In genomic region chr11:90106063-90106798, GRCm38 (mm10) we compare ENCODE assay signal across 12 mouse cellular contexts.
DNase-seq lines count a peak whose midpoint lies in the region; ATAC-seq and TF ChIP-seq lines count a peak whose summit lies in the region.
"Had no signal": no experiment of that assay in that cellular context is flagged by ENCODE, and none has a peak within 500 bp of the region (broad histone marks: within the 10 kb centered on the region; RNA-seq: fewer than 3 reads in every experiment).

No protein-coding gene starts in this region.

- no peak overlapping the region for H3K4me3 ChIP-seq in gastrocnemius, adult 2 months
- no peak overlapping the region for H3K4me3 ChIP-seq in kidney, postnatal 0 days (replicated peaks; ENCODE audit: low read depth, low read length)
- no peak overlapping the region for H3K4me3 ChIP-seq in heart, embryonic 11.5 days (ENCODE audit: low read depth, low read length)
- H3K4me3 ChIP-seq: forebrain, embryonic 10.5 days; midbrain, embryonic 15.5 days had no signal

- H3K27me3 ChIP-seq in kidney, postnatal 0 days (ENCODE audit: insufficient read depth, low read length): no peaks in the 10 kb centered on the region
- no peaks in the 10 kb centered on the region for H3K27me3 ChIP-seq in heart, embryonic 11.5 days (ENCODE audit: control insufficient read depth, insufficient read depth, low read length)
- H3K27me3 ChIP-seq: midbrain, embryonic 15.5 days had no signal

- H3K36me3 ChIP-seq in kidney, postnatal 0 days (ENCODE audit: insufficient read depth, low read length): no peaks in the 10 kb centered on the region
- no peaks in the 10 kb centered on the region for H3K36me3 ChIP-seq in heart, embryonic 11.5 days (ENCODE audit: control insufficient read depth, insufficient read depth, low read length)
- H3K36me3 ChIP-seq: forebrain, embryonic 10.5 days; midbrain, embryonic 15.5 days had no signal

- intact Hi-C loops in gastrocnemius, adult 2 months (cut with DNase I): no loop called here

- H3K9ac ChIP-seq in kidney, postnatal 0 days (ENCODE audit: low read depth, low read length): no peak overlapping the region
- H3K9ac ChIP-seq in heart, embryonic 11.5 days (ENCODE audit: low read depth, low read length): no peak overlapping the region
- H3K9ac ChIP-seq: midbrain, embryonic 15.5 days had no signal

- no peak for TF ChIP-seq CTCF in gastrocnemius, adult 2 months (IDR thresholded peaks at IDR 0.05)
- TF ChIP-seq CTCF in kidney, postnatal 0 days (IDR thresholded peaks at IDR 0.05; ENCODE audit: low read depth): no peak

- no peak overlapping the region for H3K4me2 ChIP-seq in kidney, postnatal 0 days (ENCODE audit: low read length)
- H3K4me2 ChIP-seq in heart, embryonic 11.5 days: no peak overlapping the region
- H3K4me2 ChIP-seq: midbrain, embryonic 15.5 days had no signal

- H3K4me1 ChIP-seq in kidney, postnatal 0 days (replicated peaks; ENCODE audit: insufficient read depth, low read length): no peaks in the 10 kb centered on the region
- peaks cover 7% of the 10 kb centered on the region for H3K4me1 ChIP-seq in heart, embryonic 11.5 days (ENCODE audit: control insufficient read depth, insufficient read depth, low read length)
- H3K4me1 ChIP-seq: midbrain, embryonic 15.5 days had no signal

- no peak for ATAC-seq in kidney, postnatal 0 days (replicated peaks; ENCODE audit: low FRiP score, low read depth)
- ATAC-seq in heart, embryonic 11.5 days (replicated peaks; ENCODE audit: insufficient number of reproducible peaks, low FRiP score, low TSS enrichment): no peak
- ATAC-seq: midbrain, embryonic 15.5 days had no signal

- DNase-seq in gastrocnemius, adult 2 months: no peak
- no peak for DNase-seq in gastrocnemius, adult 18-20 months (ENCODE audit: low spot score)
- DNase-seq in kidney, postnatal 0 days (ENCODE audit: low spot score): peak; percentile 73
- DNase-seq in kidney, postnatal 25 days: no peak
- peak; percentile 75 for DNase-seq in lung, postnatal 25 days (ENCODE audit: low spot score)
- no peak for DNase-seq in right cerebral cortex, postnatal 4 days
- no peak for DNase-seq in left cerebral cortex, adult 8-10 months (ENCODE audit: low spot score in 2 of 2)
- DNase-seq: adrenal gland, postnatal 10 days; cerebellum, adult 9-10 months had no signal

- peak overlapping the region; percentile 54 for H3K27ac ChIP-seq in gastrocnemius, adult 2 months
- no peak overlapping the region for H3K27ac ChIP-seq in kidney, postnatal 0 days
- H3K27ac ChIP-seq in heart, embryonic 11.5 days (ENCODE audit: low read depth, low read length): 0 out of 2 replicates have a peak overlapping the region, but pooled peaks have one; percentile 16
- H3K27ac ChIP-seq: forebrain, embryonic 10.5 days; midbrain, embryonic 15.5 days had no signal

- H3K9me3 ChIP-seq in kidney, postnatal 0 days (replicated peaks; ENCODE audit: low read length): no peaks in the 10 kb centered on the region
- no peaks in the 10 kb centered on the region for H3K9me3 ChIP-seq in heart, embryonic 11.5 days (replicated peaks; ENCODE audit: control insufficient read depth, low read length)
- H3K9me3 ChIP-seq: forebrain, embryonic 10.5 days; midbrain, embryonic 15.5 days had no signal

- 10% methylated on average over 12 of the region's 12 CpGs for WGBS in kidney, postnatal 0 days
- 41% methylated on average over 12 of the region's 12 CpGs for WGBS in heart, embryonic 11.5 days (ENCODE audit: insufficient replicate concordance)

Comparison
In these comparisons a context has a peak if more than half of its experiments do, and no peak if none do; other contexts are left out.
1. DNase-seq: peak in kidney, postnatal 0 days (single experiment) and lung, postnatal 25 days (single experiment); none in gastrocnemius, adult 2 months (single experiment), gastrocnemius, adult 18-20 months (single experiment), kidney, postnatal 25 days (0 of 2), right cerebral cortex, postnatal 4 days (single experiment) and left cerebral cortex, adult 8-10 months (0 of 2).